9 mouse cellular contexts compared by ENCODE assay signal in genomic region chr17:46975183-46975582, GRCm38 (mm10). TPM values are rescaled to one million over a fixed set of nuclear protein-coding genes. Genes with fewer than 3 reads are reported as not detected.
DNase-seq lines count a peak whose midpoint lies in the region; ATAC-seq and TF ChIP-seq lines count a peak whose summit lies in the region.
"Had no signal": no experiment of that assay in that cellular context is flagged by ENCODE, and none has a peak within 500 bp of the region (broad histone marks: within the 10 kb centered on the region; RNA-seq: fewer than 3 reads in every experiment).

No protein-coding gene starts in this region.

- TF ChIP-seq EP300 in heart, postnatal 0 days (IDR thresholded peaks at IDR 0.05; ENCODE audit: low read depth) = no peak

- no peaks in the 10 kb centered on the region for H3K4me1 ChIP-seq in cerebellum, adult 2 months (ENCODE audit: control insufficient read depth, insufficient read depth, low read length)
- no peaks in the 10 kb centered on the region for H3K4me1 ChIP-seq in heart, postnatal 0 days (ENCODE audit: control insufficient read depth, insufficient read depth)
- H3K4me1 ChIP-seq in liver, embryonic 11.5 days (replicated peaks; ENCODE audit: control insufficient read depth, insufficient read depth, low read length) = no peaks in the 10 kb centered on the region
- H3K4me1 ChIP-seq: midbrain, embryonic 12.5 days had no signal

- H3K27ac ChIP-seq in cerebellum, adult 2 months (ENCODE audit: insufficient read depth, low read length) = no peak overlapping the region
- H3K27ac ChIP-seq in heart, postnatal 0 days (ENCODE audit: low read depth) = no peak overlapping the region
- H3K27ac ChIP-seq in liver, embryonic 11.5 days (ENCODE audit: low read depth, low read length) = no peak overlapping the region
- H3K27ac ChIP-seq: midbrain, embryonic 12.5 days had no signal

- WGBS in cerebellum, adult 2 months = 61% methylated on average over 3 of the region's 3 CpGs
- 71% methylated on average over 3 of the region's 3 CpGs for WGBS in heart, postnatal 0 days
- WGBS in liver, embryonic 11.5 days = 64% methylated on average over 3 of the region's 3 CpGs

- no peak overlapping the region for H3K9ac ChIP-seq in heart, postnatal 0 days (replicated peaks; ENCODE audit: low read depth, low read length)
- no peak overlapping the region for H3K9ac ChIP-seq in liver, embryonic 11.5 days (ENCODE audit: low read depth, low read length)
- H3K9ac ChIP-seq: midbrain, embryonic 12.5 days had no signal

- no peaks in the 10 kb centered on the region for H3K9me3 ChIP-seq in heart, postnatal 0 days (replicated peaks; ENCODE audit: control insufficient read depth, low read length)
- no peaks in the 10 kb centered on the region for H3K9me3 ChIP-seq in liver, embryonic 11.5 days (ENCODE audit: control insufficient read depth, low read length)

- no peak overlapping the region for H3K4me2 ChIP-seq in heart, postnatal 0 days (ENCODE audit: low read depth, low read length)
- H3K4me2 ChIP-seq in liver, embryonic 11.5 days = no peak overlapping the region
- H3K4me2 ChIP-seq: midbrain, embryonic 12.5 days had no signal

- no peak overlapping the region for H3K4me3 ChIP-seq in cerebellum, adult 2 months (replicated peaks; ENCODE audit: insufficient read depth, low read depth, low read length)
- no peak overlapping the region for H3K4me3 ChIP-seq in heart, postnatal 0 days (ENCODE audit: low read depth, low read length)
- H3K4me3 ChIP-seq in liver, embryonic 11.5 days (ENCODE audit: low read depth, low read length) = no peak overlapping the region
- H3K4me3 ChIP-seq: midbrain, embryonic 12.5 days had no signal

- H3K27me3 ChIP-seq in cerebellum, adult 2 months (ENCODE audit: control insufficient read depth, insufficient read depth, low read length) = no peaks in the 10 kb centered on the region
- H3K27me3 ChIP-seq in heart, postnatal 0 days (ENCODE audit: control insufficient read depth, insufficient read depth, low read length) = no peaks in the 10 kb centered on the region
- H3K27me3 ChIP-seq in liver, embryonic 11.5 days (replicated peaks; ENCODE audit: control insufficient read depth, insufficient read depth, low read length) = no peaks in the 10 kb centered on the region
- H3K27me3 ChIP-seq: midbrain, embryonic 12.5 days had no signal

- ATAC-seq in heart, postnatal 0 days (ENCODE audit: insufficient read depth, low read depth) = no peak
- no peak for ATAC-seq in liver, embryonic 11.5 days (replicated peaks; ENCODE audit: low FRiP score)

- peaks cover 98% of the 10 kb centered on the region for H3K36me3 ChIP-seq in heart, postnatal 0 days (replicated peaks; ENCODE audit: control insufficient read depth, insufficient read depth, low read length)
- peaks cover 67% of the 10 kb centered on the region for H3K36me3 ChIP-seq in liver, embryonic 11.5 days (ENCODE audit: control insufficient read depth, insufficient read depth, low read length)

- TF ChIP-seq POLR2A in cerebellum, adult 2 months (IDR thresholded peaks at IDR 0.05; ENCODE audit: borderline replicate concordance, insufficient read depth, low read length) = no peak

- DNase-seq in layer of hippocampus, adult 11-12 months (ENCODE audit: low spot score) = peak; percentile 53
- no peak for DNase-seq in layer of hippocampus, adult 9-11 months
- peak; percentile 24 for DNase-seq in Muller cell, postnatal 12 days (ENCODE audit: inconsistent ontology term)
- peak; percentile 23 to 56 for DNase-seq in cerebellum, adult 2 months
- no peak for DNase-seq in heart, postnatal 0 days (ENCODE audit: low spot score)
- peak; percentile 64 for DNase-seq in liver, embryonic 11.5 days (ENCODE audit: low spot score)
- peak; percentile 68 for DNase-seq in retina, embryonic 14.5 days (ENCODE audit: low spot score)
- DNase-seq in urinary bladder, postnatal 25 days (ENCODE audit: low spot score) = peak; percentile 51

- peak; percentile 74 for TF ChIP-seq CTCF in cerebellum, adult 2 months (IDR thresholded peaks at IDR 0.05; ENCODE audit: borderline replicate concordance, insufficient read depth, low read depth, low read length)
- TF ChIP-seq CTCF in heart, postnatal 0 days (IDR thresholded peaks at IDR 0.05; ENCODE audit: low read depth) = peak; percentile 71

RNA-seq across cellular contexts. Expression of gene Ubr2, which starts 35.2 kb away (rescaled TPM):
- polyA plus RNA-seq in cerebellum, adult 2 months (2012; rRNA removed) = 38.5 and 43.3 TPM in 2 replicates
- total RNA-seq in heart, postnatal 0 days (2014; rRNA removed; ENCODE audit: low replicate concordance) = 33.4 and 37.4 TPM in 2 replicates
- polyA plus RNA-seq in heart, postnatal 0 days (2015; fragmentation: Nextera tagmentation; extraction: Ambion mirVana) = 10.8 and 11.2 TPM in 2 replicates
- polyA plus RNA-seq in liver, embryonic 11.5 days (2014; fragmentation: Nextera tagmentation; extraction: Ambion mirVana) = 19.1 and 20.7 TPM in 2 replicates

Comparison
In these comparisons a context has a peak if more than half of its experiments do, and no peak if none do; other contexts are left out.
1. DNase-seq: peak in layer of hippocampus, adult 11-12 months (single experiment), Muller cell, postnatal 12 days (single experiment), cerebellum, adult 2 months (2 of 2), liver, embryonic 11.5 days (single experiment), retina, embryonic 14.5 days (single experiment) and urinary bladder, postnatal 25 days (single experiment); none in layer of hippocampus, adult 9-11 months (single experiment) and heart, postnatal 0 days (single experiment).